Mouse (Mus musculus) CD4-positive naive resting alpha-beta T cell, adult 57 days (primary cell): Measurements from ENCODE around the gene Mthfsd. TPM values are rescaled to one million over a fixed set of nuclear protein-coding genes. Genes with fewer than 3 reads are reported as not detected.

Source experiments
- total RNA-seq: library from RNA; stranded (reverse); gene quantifications from one replicate; pipeline ENCODE4 v1.2.4, GENCODE M21; 2023

Mthfsd gene
- total RNA-seq: 15.8 TPM

DNA sequence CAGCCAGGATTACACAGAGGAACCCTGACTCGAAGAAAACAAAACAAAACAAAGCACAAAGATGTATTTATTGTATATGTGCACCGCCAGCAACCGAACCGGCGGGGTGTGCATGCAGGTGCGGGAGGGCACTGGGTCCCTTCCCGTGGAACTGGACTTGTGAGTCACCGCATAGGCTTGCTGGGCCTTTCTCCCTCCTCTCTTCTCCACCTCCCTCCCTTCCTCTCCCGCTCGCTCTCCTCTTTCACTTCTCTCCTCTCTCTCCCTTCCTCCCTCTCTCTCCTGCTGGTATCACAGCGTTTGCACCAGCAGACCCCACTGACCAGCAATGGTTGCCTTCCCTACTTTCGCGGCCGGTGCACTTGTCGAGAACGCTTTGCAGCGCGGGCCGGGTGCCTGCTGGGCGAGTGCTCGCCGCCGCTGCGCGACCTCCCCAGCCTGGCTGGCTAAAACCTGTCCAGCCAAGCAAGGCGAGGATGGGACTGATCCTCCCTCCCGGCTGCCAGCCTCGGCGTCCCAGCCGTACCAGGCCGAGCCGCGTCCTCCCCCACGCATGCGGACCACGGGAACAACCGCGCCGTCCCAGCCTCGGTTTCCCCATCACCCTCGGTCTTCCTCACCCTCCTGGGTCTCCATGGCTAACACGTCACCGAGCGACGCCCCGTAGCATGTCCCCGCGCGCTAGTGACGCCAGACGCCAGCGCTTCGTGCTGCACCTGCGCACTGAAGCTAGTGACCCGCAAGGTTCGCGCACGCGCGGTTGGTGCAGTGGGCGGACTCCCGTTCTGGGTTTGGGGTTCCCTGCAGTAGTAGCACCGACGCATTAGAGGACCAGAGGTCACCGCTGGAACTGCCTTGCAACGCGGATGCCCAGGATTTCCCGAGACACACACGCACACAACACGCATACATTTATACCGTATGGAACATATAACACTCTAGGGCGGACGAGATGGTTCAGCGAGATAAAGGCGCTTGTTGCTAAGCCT, at the start of gene Mthfsd:
Mthfsd (minus strand) TSS at position 725 of the 989 bp plus-strand sequence.

DNA sequence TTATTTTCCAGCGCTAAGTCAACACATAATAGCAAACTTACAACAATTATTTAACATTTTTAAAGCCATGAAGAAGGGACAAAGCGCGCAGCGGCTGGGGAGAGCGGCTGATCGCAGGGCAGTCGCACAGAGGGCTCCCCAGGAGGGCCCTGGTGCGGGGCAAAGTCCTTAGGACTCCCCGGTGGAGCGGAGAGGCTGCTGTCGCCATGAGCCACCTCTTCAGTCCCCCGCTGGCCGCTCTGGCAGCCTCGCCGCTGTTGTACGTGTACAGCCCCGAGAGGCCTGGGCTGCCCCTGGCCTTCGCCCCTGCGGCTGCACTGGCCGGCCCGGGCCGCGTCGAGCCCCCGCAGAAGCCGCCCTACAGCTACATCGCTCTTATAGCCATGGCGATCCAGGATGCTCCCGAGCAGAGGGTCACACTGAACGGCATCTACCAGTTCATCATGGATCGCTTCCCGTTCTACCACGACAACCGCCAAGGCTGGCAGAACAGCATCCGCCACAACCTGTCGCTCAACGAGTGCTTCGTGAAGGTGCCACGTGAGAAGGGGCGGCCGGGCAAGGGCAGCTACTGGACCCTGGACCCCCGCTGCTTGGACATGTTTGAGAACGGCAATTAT, 19.7 kb upstream of the Mthfsd start, which contains the start of gene Foxl1:
Foxl1 (plus strand) TSS at position 185 of the 620 bp plus-strand sequence.

DNA sequence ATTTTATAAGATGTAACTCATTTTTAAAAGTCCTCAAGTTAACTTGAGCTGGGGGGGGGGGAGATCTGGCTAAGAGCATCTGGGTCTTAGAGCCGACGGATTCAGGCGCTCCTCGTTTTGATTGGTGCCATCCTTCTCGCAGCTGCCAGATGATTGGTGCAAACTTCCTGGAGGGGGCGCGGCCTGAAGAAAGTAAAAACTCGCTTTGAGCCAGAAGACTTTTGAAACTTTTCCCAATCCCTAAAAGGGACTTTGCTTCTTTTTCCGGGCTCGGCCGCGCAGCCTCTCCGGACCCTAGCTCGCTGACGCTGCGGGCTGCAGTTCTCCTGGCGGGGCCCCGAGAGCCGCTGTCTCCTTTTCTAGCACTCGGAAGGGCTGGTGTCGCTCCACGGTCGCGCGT, 7.8 kb upstream of the Mthfsd start, which contains the start of gene Foxc2:
Foxc2 (plus strand) TSS at position 224 of the 400 bp plus-strand sequence.

DNA sequence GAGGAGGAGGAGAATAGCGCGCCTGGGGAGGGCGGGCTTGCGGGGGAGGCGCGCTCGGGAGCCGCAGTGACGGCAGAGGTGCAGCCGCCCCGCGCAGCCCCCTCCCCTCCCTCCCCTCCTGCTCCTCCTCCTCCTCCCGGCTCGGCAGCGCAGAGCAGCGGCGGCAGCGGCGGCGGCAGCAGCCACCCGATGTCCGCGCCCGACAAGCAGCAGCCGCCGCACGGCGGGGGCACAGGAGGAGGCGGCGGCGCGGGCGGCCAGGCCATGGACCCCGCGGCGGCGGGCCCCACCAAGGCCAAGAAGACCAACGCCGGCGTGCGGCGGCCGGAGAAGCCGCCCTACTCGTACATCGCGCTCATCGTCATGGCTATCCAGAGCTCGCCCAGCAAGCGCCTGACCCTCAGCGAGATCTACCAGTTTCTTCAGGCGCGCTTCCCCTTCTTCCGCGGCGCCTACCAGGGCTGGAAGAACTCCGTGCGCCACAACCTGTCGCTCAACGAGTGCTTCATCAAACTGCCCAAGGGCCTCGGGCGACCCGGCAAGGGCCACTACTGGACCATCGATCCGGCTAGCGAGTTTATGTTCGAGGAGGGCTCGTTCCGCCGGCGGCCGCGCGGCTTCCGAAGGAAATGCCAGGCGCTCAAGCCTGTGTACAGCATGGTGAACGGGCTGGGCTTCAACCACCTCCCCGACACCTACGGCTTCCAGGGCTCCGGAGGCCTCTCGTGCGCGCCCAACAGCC, 23.8 kb downstream of the Mthfsd start, which contains the start of gene Foxf1:
Foxf1 (plus strand) TSS at position 177 of the 742 bp plus-strand sequence.

Other genes with a start within 250 kb of the Mthfsd start
- gene Foxf1, start 24.0 kb downstream of the Mthfsd start, total RNA-seq: not detected
- gene Foxc2, start 7.8 kb upstream of the Mthfsd start, total RNA-seq: not detected
- not detected for gene Foxl1, start 19.5 kb upstream of the Mthfsd start, total RNA-seq